Mouse (Mus musculus): ENCODE results near the gene Map4k2.

- TF ChIP-seq POLR2A (IDR thresholded peaks at IDR 0.05; ENCODE audit: insufficient read length, low read depth) (no peak), MYOD1 (IDR thresholded peaks at IDR 0.05; ENCODE audit: control insufficient read depth in 1 of 3, insufficient read length in 2 of 3, low read depth in 2 of 3) (peak in 1 of 3 experiments; percentile 57), CEBPB (IDR thresholded peaks at IDR 0.05; ENCODE audit: insufficient read depth, poor library complexity, severe bottlenecking) (no peak), MYOG (IDR thresholded peaks at IDR 0.05; ENCODE audit: control insufficient read depth in 1 of 3, insufficient read depth in 1 of 3, insufficient read length in 2 of 3, low read depth in 2 of 3) (peak in 2 of 3 experiments; percentile 38 to 71), MAX (IDR thresholded peaks at IDR 0.05; ENCODE audit: low read depth) (no peak)
These were observed 44.5 kb downstream of the Map4k2 start for GRCm38 (mm10) chr19:6385419-6385818.

Measured in myocyte (in vitro differentiated cells).